Comparison of ENCODE assay signal across 15 mouse cellular contexts in genomic region chr7:144132699-144133387, GRCm38 (mm10).
A peak's percentile ranks its signal among the peaks of the same experiment; 100 is the strongest.
DNase-seq lines count a peak whose midpoint lies in the region; ATAC-seq and TF ChIP-seq lines count a peak whose summit lies in the region.
"Had no signal": no experiment of that assay in that cellular context is flagged by ENCODE, and none has a peak within 500 bp of the region (broad histone marks: within the 10 kb centered on the region; RNA-seq: fewer than 3 reads in every experiment).

No protein-coding gene starts in this region.

- peak overlapping the region; percentile 53 for H3K9ac ChIP-seq in midbrain, embryonic 16.5 days (ENCODE audit: low read depth, low read length)
- H3K9ac ChIP-seq in kidney, embryonic 14.5 days (ENCODE audit: low read depth, low read length), result no peak overlapping the region
- H3K9ac ChIP-seq: limb, embryonic 15.5 days had no signal

- WGBS in cerebellum, adult 2 months, result 60% methylated on average over 22 of the region's 22 CpGs
- WGBS in midbrain, embryonic 16.5 days, result 31% methylated on average over 22 of the region's 22 CpGs
- WGBS in kidney, embryonic 14.5 days, result 83% methylated on average over 22 of the region's 22 CpGs

- no peak for DNase-seq in cerebellum, adult 2 months
- DNase-seq in cerebellum, postnatal 4 days (ENCODE audit: low spot score in 2 of 2), result no peak
- DNase-seq in layer of hippocampus, adult 8-10 months (ENCODE audit: low spot score in 2 of 2), result peak; percentile 51 to 52
- DNase-seq in adrenal gland, postnatal 25 days, result no peak
- DNase-seq in MN1 (ENCODE audit: low spot score), result no peak
- DNase-seq: cerebellum, adult 9-11 months; lung, postnatal 10 days had no signal

- no peaks in the 10 kb centered on the region for H3K9me3 ChIP-seq in midbrain, embryonic 16.5 days (replicated peaks; ENCODE audit: control insufficient read depth, low read length, poor library complexity, severe bottlenecking)
- H3K9me3 ChIP-seq in kidney, embryonic 14.5 days (ENCODE audit: control insufficient read depth, low read length), result no peaks in the 10 kb centered on the region
- H3K9me3 ChIP-seq: G1E; limb, embryonic 15.5 days had no signal

- no peak for TF ChIP-seq CTCF in cerebellum, adult 2 months (IDR thresholded peaks at IDR 0.05; ENCODE audit: borderline replicate concordance, insufficient read depth, low read depth, low read length)
- no peak for TF ChIP-seq CTCF in cortical plate, adult 2 months (IDR thresholded peaks at IDR 0.05; ENCODE audit: extremely low read depth, insufficient read depth, low read length)

- H3K4me2 ChIP-seq in midbrain, embryonic 16.5 days (ENCODE audit: low read length), result peak overlapping the region; percentile 59
- no peak overlapping the region for H3K4me2 ChIP-seq in kidney, embryonic 14.5 days (replicated peaks; ENCODE audit: low read depth, low read length)
- H3K4me2 ChIP-seq: heart, embryonic 11.5 days; limb, embryonic 15.5 days had no signal

- H3K4me3 ChIP-seq in cerebellum, adult 2 months (replicated peaks; ENCODE audit: insufficient read depth, low read depth, low read length), result peak overlapping the region; percentile 5
- peak overlapping the region; percentile 62 for H3K4me3 ChIP-seq in cortical plate, adult 2 months (ENCODE audit: insufficient read depth, low read length)
- H3K4me3 ChIP-seq in midbrain, embryonic 16.5 days (ENCODE audit: low read depth, low read length), result peak overlapping the region; percentile 31
- H3K4me3 ChIP-seq in kidney, embryonic 14.5 days (ENCODE audit: low read length), result no peak overlapping the region
- H3K4me3 ChIP-seq: limb, embryonic 15.5 days; myocyte had no signal

- no peaks in the 10 kb centered on the region for H3K36me3 ChIP-seq in midbrain, embryonic 16.5 days (ENCODE audit: control insufficient read depth, insufficient read depth, low read length)
- H3K36me3 ChIP-seq in kidney, embryonic 14.5 days (ENCODE audit: control insufficient read depth, insufficient read depth, low read length), result no peaks in the 10 kb centered on the region
- H3K36me3 ChIP-seq: G1E; limb, embryonic 15.5 days had no signal

- no peak overlapping the region for H3K27ac ChIP-seq in cerebellum, adult 2 months (ENCODE audit: insufficient read depth, low read length)
- H3K27ac ChIP-seq in cortical plate, adult 2 months (ENCODE audit: insufficient read depth, low read length), result peak overlapping the region; percentile 70
- peak overlapping the region; percentile 86 for H3K27ac ChIP-seq in midbrain, embryonic 16.5 days (ENCODE audit: low read length)
- H3K27ac ChIP-seq in kidney, embryonic 14.5 days (ENCODE audit: low read depth, low read length), result no peak overlapping the region
- H3K27ac ChIP-seq: limb, embryonic 15.5 days had no signal

- peaks cover 5% of the 10 kb centered on the region; the same call in 1 of the 2 replicates for H3K4me1 ChIP-seq in cerebellum, adult 2 months (ENCODE audit: control insufficient read depth, insufficient read depth, low read length)
- H3K4me1 ChIP-seq in cortical plate, adult 2 months (ENCODE audit: control insufficient read depth, insufficient read depth, low read length), result no peaks in the 10 kb centered on the region
- H3K4me1 ChIP-seq in midbrain, embryonic 16.5 days (ENCODE audit: control insufficient read depth, insufficient read depth, low read length), result peaks cover 16% of the 10 kb centered on the region
- H3K4me1 ChIP-seq in kidney, embryonic 14.5 days (ENCODE audit: control insufficient read depth, insufficient read depth, low read length), result no peaks in the 10 kb centered on the region
- H3K4me1 ChIP-seq: limb, embryonic 15.5 days had no signal

- TF ChIP-seq POLR2A in cerebellum, adult 2 months (IDR thresholded peaks at IDR 0.05; ENCODE audit: borderline replicate concordance, insufficient read depth, low read length), result no peak
- 0 out of 2 replicates have a peak, but pooled peaks have one; percentile 30 for TF ChIP-seq POLR2A in cortical plate, adult 2 months (IDR thresholded peaks at IDR 0.05; ENCODE audit: extremely low read depth, insufficient read depth, low read length)

- peak; percentile 92 for ATAC-seq in midbrain, embryonic 16.5 days
- ATAC-seq in kidney, embryonic 14.5 days (ENCODE audit: low FRiP score, low TSS enrichment), result no peak
- ATAC-seq: intestine, embryonic 16.5 days had no signal

- no peaks in the 10 kb centered on the region for H3K27me3 ChIP-seq in cerebellum, adult 2 months (ENCODE audit: control insufficient read depth, insufficient read depth, low read length)
- H3K27me3 ChIP-seq in midbrain, embryonic 16.5 days (ENCODE audit: control insufficient read depth, insufficient read depth, low read depth, low read length), result no peaks in the 10 kb centered on the region
- H3K27me3 ChIP-seq in kidney, embryonic 14.5 days (ENCODE audit: control insufficient read depth, insufficient read depth, low read length), result no peaks in the 10 kb centered on the region
- H3K27me3 ChIP-seq: limb, embryonic 15.5 days had no signal

Comparison
In these comparisons a context has a peak if more than half of its experiments do, and no peak if none do; other contexts are left out.
1. DNase-seq: peak in layer of hippocampus, adult 8-10 months (2 of 2); none in cerebellum, adult 2 months (0 of 2), cerebellum, postnatal 4 days (0 of 2), adrenal gland, postnatal 25 days (single experiment) and MN1 (single experiment).
2. H3K27ac ChIP-seq: peak in cortical plate, adult 2 months (single experiment) and midbrain, embryonic 16.5 days (single experiment); none in cerebellum, adult 2 months (single experiment) and kidney, embryonic 14.5 days (single experiment).